Mouse (Mus musculus) heart, postnatal 0 days (tissue): ENCODE data around the gene Folr2.

ENCODE experiments used
- CTCF ChIP-seq: IDR thresholded peaks from 2 replicates; pipeline ENCODE4 v1.5.1; 2016; ENCODE audit warnings: antibody characterized with exemption, control low read depth, low read depth
- EP300 ChIP-seq: IDR thresholded peaks from 2 replicates; pipeline ENCODE4 v1.6.1; 2016; ENCODE audit warnings: antibody characterized with exemption, low read depth

DNA sequence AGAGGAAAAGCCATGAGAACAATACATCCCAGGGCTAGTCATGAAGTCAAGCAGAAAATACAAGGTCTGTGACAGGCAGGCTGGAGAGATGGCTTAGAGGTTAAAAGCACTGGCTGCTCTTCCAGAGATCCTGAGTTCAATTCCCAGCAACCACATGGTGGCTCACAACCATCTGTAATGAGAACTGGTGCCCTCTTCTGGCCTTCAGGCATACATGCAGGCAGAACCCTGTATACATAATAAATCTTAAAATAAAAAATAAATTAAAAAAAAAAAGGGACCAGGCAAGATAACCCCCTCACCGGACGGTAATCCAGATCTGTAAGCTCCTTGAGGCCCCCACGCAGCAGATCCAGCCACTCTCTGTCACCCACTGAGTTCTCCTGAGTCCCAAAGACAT is 26.6 kb downstream of the Folr2 start:
- TF ChIP-seq CTCF (peak; percentile 10; the same call in 1 of the 2 replicates), EP300 (no peak)
